Comparison of ENCODE assay signal across 9 mouse cellular contexts in genomic region chr5:130044201-130044695, GRCm38 (mm10). TPM values are rescaled to one million over a fixed set of nuclear protein-coding genes. Genes with fewer than 3 reads are reported as not detected.
DNase-seq lines count a peak whose midpoint lies in the region; ATAC-seq and TF ChIP-seq lines count a peak whose summit lies in the region.
"Had no signal": no experiment of that assay in that cellular context is flagged by ENCODE, and none has a peak within 500 bp of the region (broad histone marks: within the 10 kb centered on the region; RNA-seq: fewer than 3 reads in every experiment).

No protein-coding gene starts in this region.

- H3K4me1 ChIP-seq in spleen, adult 2 months (ENCODE audit: control insufficient read depth, insufficient read depth, insufficient read length): no peaks in the 10 kb centered on the region; the same call in 1 of the 2 replicates
- H3K4me1 ChIP-seq: midbrain, embryonic 12.5 days had no signal

- TF ChIP-seq CTCF in spleen, adult 2 months (IDR thresholded peaks at IDR 0.05; ENCODE audit: extremely low read depth, insufficient read depth, insufficient read length, insufficient replicate concordance): peak; percentile 53; the same call in 1 of the 2 replicates
- TF ChIP-seq CTCF in layer of hippocampus, adult 2 months (conservative IDR thresholded peaks at IDR 0.05): peak; percentile 91

- no peak overlapping the region for H3K27ac ChIP-seq in spleen, adult 2 months (ENCODE audit: insufficient read depth, low read length)
- H3K27ac ChIP-seq in layer of hippocampus, adult 2 months: peak overlapping the region; percentile 85
- H3K27ac ChIP-seq: midbrain, embryonic 12.5 days had no signal

- no peak overlapping the region for H3K4me3 ChIP-seq in spleen, adult 2 months (ENCODE audit: extremely low read depth, insufficient read depth, insufficient read length)
- no peak overlapping the region for H3K4me3 ChIP-seq in layer of hippocampus, adult 2 months
- H3K4me3 ChIP-seq: midbrain, embryonic 12.5 days had no signal

- peak; percentile 17 for DNase-seq in CD4-positive, CD25-positive, alpha-beta regulatory T cell, adult 2 months (ENCODE audit: low read depth, low spot score)
- no peak for DNase-seq in spleen, adult 2 months (ENCODE audit: low read depth in 1 of 2, low spot score in 2 of 2)
- no peak for DNase-seq in spleen, postnatal 10 days (ENCODE audit: low spot score in 2 of 2)
- peak; percentile 59 to 77 for DNase-seq in gastrocnemius, adult 8-10 months (ENCODE audit: low spot score in 2 of 2)
- DNase-seq in layer of hippocampus, adult 2 months (ENCODE audit: low spot score in 2 of 2): peak; percentile 64 to 71
- peak; percentile 20 for DNase-seq in mesoderm, embryonic 11.5 days (ENCODE audit: low read depth, low spot score)
- no peak for DNase-seq in thymus, postnatal 10 days (ENCODE audit: low spot score in 2 of 2)

- ATAC-seq in CD4-positive, CD25-positive, alpha-beta regulatory T cell, adult 4 months: no peak

- H3K27me3 ChIP-seq in spleen, adult 2 months (ENCODE audit: control insufficient read depth, insufficient read depth, low read length): no peaks in the 10 kb centered on the region
- H3K27me3 ChIP-seq: midbrain, embryonic 12.5 days had no signal

- 76% methylated on average over 7 of the region's 7 CpGs for WGBS in spleen, adult 2 months

- peaks cover 40% of the 10 kb centered on the region for H3K36me3 ChIP-seq in spleen, adult 2 months (ENCODE audit: control insufficient read depth, insufficient read depth, low read length)

- no peak for TF ChIP-seq POLR2A in spleen, adult 2 months (IDR thresholded peaks at IDR 0.05; ENCODE audit: low read depth, low read length)

RNA-seq across cellular contexts. Expression of gene Crcp, which starts 15.2 kb away (rescaled TPM):
- 10 to 100 TPM; 60.0 to 75.7 TPM for polyA plus RNA-seq in CD4-positive, CD25-positive, alpha-beta regulatory T cell, adult 4 months (2017; shearing (Covaris generic))
- 7.1 and 9.8 TPM in 2 replicates for polyA plus RNA-seq in spleen, adult 2 months (2012; rRNA removed)
- 10 to 100 TPM; 18.0 to 22.5 (median 20.7) TPM for total RNA-seq in gastrocnemius, adult 8-10 months (2022)
- total RNA-seq in layer of hippocampus, adult 2 months (2021): 10 to 100 TPM; 35.6 to 35.7 TPM

RNA-seq across cellular contexts. Expression of gene Asl, which starts 15.2 kb away (rescaled TPM):
- polyA plus RNA-seq in CD4-positive, CD25-positive, alpha-beta regulatory T cell, adult 4 months (2017; shearing (Covaris generic)): 100 to 1,000 TPM; 102 to 103 TPM
- polyA plus RNA-seq in spleen, adult 2 months (2012; rRNA removed): 18.0 and 22.4 TPM in 2 replicates
- 10 to 100 TPM in 3 of 4 experiments, 1 to 10 TPM in 1; 8.4 to 16.5 (median 11.7) TPM for total RNA-seq in gastrocnemius, adult 8-10 months (2022)
- 10 to 100 TPM; 18.2 to 27.3 TPM for total RNA-seq in layer of hippocampus, adult 2 months (2021)

RNA-seq across cellular contexts. Expression of gene Tpst1, which starts 28.9 kb away (rescaled TPM):
- polyA plus RNA-seq in CD4-positive, CD25-positive, alpha-beta regulatory T cell, adult 4 months (2017; shearing (Covaris generic)): 1 to 10 TPM; 1.8 to 3.6 TPM
- polyA plus RNA-seq in spleen, adult 2 months (2012; rRNA removed): 10.9 and 15.5 TPM in 2 replicates
- total RNA-seq in gastrocnemius, adult 8-10 months (2022): 1 to 10 TPM; 3.7 to 4.5 (median 4.0) TPM
- total RNA-seq in layer of hippocampus, adult 2 months (2021): 10 to 100 TPM; 48.7 to 49.1 TPM

RNA-seq across cellular contexts. Expression of gene Gusb, which starts 41.4 kb away (rescaled TPM):
- polyA plus RNA-seq in CD4-positive, CD25-positive, alpha-beta regulatory T cell, adult 4 months (2017; shearing (Covaris generic)): 10 to 100 TPM; 49.4 to 60.6 TPM
- 39.9 and 46.2 TPM in 2 replicates for polyA plus RNA-seq in spleen, adult 2 months (2012; rRNA removed)
- 1 to 10 TPM; 7.2 to 9.1 (median 8.4) TPM for total RNA-seq in gastrocnemius, adult 8-10 months (2022)
- 10 to 100 TPM; 10.9 to 11.4 TPM for total RNA-seq in layer of hippocampus, adult 2 months (2021)

Comparison
In these comparisons a context has a peak if more than half of its experiments do, and no peak if none do; other contexts are left out.
1. DNase-seq: peak in CD4-positive, CD25-positive, alpha-beta regulatory T cell, adult 2 months (single experiment), gastrocnemius, adult 8-10 months (2 of 2), layer of hippocampus, adult 2 months (2 of 2) and mesoderm, embryonic 11.5 days (single experiment); none in spleen, adult 2 months (0 of 2), spleen, postnatal 10 days (0 of 2) and thymus, postnatal 10 days (0 of 2).
2. RNA of gene Tpst1, which starts 28.9 kb away (total RNA-seq): 48.7 to 49.1 TPM in layer of hippocampus, adult 2 months; 3.7 to 4.5 TPM in gastrocnemius, adult 8-10 months; every median in the first group is over 4 times any median in the second.